Mouse (Mus musculus): ENCODE results near the gene Slc17a6.
"Not testable (repeated sequence)": the region's sequence is repeated elsewhere in the genome, so short reads cannot be mapped to it uniquely, and the experiment has no call there.

Gene Slc17a6

DNA sequence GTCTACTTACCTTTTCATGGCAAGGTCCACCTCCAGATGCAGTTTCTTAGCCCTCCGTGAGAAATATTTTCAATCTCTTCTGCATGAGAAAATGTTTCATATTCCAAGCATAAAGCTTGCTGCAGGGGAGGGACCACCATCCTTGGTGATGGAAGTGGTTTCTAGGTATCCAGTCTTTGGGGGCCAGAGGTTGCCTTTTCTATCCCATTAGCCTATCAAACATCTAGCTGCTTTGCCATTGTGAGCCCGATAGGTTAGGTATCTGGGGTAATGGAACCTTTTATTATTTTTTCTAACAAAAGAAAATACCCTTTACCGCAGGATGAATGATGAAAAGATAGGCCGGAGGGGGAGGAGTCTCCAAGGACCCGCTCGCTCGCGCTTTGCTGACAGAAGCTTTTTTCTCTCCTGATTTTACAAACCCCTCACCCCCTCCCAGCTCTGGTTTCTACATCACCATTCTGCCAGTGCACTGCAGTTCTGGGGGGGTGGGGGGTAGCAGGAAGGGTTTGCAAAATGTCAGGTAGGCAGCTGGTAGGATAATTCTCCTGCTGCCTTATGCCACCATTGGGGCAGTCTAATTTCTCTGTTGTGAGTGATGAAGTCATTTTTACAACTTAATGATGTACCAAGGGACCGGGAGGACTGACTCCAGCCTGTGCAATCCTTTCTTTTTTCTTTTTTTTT lies 10.9 kb downstream of the Slc17a6 start:
- in situ Hi-C loops (cut with MboI; ENCODE audit: low pct_unique_long_range_greater_than_20kb in 1 of 2, low sequenced_read_pairs in 2 of 2, unreplicated experiment in 1 of 2) = loop anchor here in 1 of 2 experiments (25.0 kb wide), 1 partner anchor 330 kb away; no protein-coding TSS in a partner anchor

DNA sequence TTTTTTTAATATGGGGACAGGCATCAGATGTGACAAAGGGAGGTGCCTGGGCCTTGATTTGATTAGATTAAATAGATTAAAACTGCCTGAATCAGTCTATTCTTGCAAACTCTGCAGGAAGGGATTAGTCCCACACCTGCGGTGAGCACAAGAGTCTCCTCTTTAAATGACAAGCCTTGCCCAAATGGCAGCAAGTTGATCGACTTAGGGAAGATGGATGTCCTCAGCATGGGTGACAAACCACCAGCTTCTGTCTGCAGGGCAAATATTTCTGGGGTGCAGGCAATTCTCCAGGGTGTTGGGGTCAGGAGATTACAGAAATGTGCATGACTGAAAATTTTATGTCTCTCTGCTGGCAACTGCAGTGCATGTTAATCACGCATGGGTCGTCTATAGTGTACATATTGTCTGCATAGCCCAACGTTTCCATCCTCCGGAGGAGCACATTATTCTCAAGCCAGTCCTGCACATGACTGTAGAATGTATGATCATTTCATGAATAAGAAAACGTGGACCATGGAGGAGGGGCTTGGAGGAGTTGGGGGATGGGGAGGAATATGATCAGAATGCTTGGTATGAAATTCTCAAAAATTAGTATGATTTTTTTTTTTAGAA lies 11.5 kb downstream of the Slc17a6 start:
- in situ Hi-C loops (cut with MboI; ENCODE audit: low pct_unique_long_range_greater_than_20kb in 1 of 2, low sequenced_read_pairs in 2 of 2, unreplicated experiment in 1 of 2) = loop anchor here in 1 of 2 experiments (25.0 kb wide), 1 partner anchor 329 kb away; no protein-coding TSS in a partner anchor

- in situ Hi-C loops (cut with MboI; ENCODE audit: low pct_unique_long_range_greater_than_20kb in 1 of 2, low sequenced_read_pairs in 2 of 2, unreplicated experiment in 1 of 2) = no loop called here
Observed at GRCm38 (mm10) chr7:51657152-51657551, 35.3 kb downstream of the Slc17a6 start.

DNA sequence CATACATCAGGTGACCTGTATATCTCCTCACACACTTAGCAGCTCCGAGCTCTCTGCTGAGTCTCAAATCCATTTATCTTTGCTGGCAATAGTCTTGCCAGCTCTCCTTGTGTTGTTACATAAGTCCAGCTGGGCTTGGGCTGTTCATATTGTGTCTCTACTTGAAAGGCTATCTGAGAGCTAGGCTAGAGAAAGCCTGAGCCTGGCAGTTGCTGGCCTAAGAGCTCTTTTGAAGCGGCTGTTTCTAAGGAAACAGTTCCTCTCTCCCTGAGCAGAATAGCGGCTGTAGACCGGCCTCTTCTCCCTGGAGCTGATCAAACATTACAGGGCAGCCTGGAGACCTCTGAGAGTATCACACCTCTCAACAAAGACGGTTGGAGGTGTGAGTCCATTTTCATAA lies 40.6 kb downstream of the Slc17a6 start:
- in situ Hi-C loops (cut with MboI; ENCODE audit: low pct_unique_long_range_greater_than_20kb in 1 of 2, low sequenced_read_pairs in 2 of 2, unreplicated experiment in 1 of 2) = no loop called here

GRCm38 (mm10) chr7:51693539-51694217 lies 71.9 kb downstream of the Slc17a6 start:
- in situ Hi-C loops (cut with MboI; ENCODE audit: low pct_unique_long_range_greater_than_20kb in 1 of 2, low sequenced_read_pairs in 2 of 2, unreplicated experiment in 1 of 2) = no loop called here

DNA sequence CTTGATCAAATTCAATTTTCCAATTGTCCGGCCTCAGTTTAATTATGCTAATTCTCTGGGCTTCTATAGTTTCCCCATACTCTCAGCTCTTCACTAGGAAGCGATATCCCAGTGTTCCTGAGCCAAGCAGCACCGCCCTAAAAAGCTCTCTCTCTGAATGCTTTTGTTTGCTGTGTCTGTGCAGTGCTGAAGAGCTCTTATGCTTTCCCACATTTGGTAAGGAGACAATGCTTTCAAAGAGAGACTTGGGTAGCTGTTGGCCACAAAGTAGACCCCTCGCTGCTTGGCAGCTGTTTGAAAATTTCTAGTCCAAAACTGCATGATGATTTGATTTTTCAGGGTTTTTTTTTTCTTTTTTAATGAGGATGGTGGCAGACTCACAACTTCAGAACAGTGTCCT lies 72.6 kb downstream of the Slc17a6 start:
- in situ Hi-C loops (cut with MboI; ENCODE audit: low pct_unique_long_range_greater_than_20kb in 1 of 2, low sequenced_read_pairs in 2 of 2, unreplicated experiment in 1 of 2) = no loop called here

DNA sequence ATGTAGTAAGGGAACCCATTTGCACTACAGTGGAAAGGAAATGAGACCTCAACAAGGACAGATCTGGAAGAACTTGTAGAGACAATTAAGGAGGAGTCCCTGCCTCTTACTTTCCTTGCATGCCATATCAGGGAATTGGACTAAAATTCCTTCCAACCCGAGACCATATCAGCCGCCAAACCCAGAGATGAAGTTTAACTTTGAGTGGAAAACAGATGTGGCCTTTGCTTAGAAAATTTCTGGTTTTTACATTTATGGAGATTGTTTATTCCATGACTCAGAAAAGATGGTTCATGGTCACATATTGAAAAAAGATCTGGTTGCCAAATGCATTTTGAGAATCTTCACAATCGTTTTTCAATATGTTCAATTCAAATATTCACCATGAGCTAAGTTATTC lies 87.7 kb downstream of the Slc17a6 start:
- in situ Hi-C loops (cut with MboI; ENCODE audit: low pct_unique_long_range_greater_than_20kb in 1 of 2, low sequenced_read_pairs in 2 of 2, unreplicated experiment in 1 of 2) = no loop called here

DNA sequence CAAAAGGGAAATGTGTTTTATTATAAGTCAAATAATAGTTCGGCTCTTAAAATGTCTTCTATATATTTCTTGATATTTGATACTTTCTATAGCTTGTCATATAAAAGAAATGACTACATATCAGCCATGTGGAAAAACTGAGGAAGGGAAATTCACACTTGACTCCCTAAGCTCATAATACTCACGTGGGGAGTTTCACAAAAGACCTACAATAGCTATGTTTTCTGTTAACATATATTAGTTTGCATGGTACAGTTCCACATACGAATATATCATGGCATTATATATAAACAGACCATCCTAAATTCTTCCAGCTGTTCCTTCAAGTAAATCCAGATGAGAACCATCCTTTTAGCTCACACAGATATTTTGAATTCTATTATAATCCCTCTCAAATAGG lies 88.5 kb downstream of the Slc17a6 start:
- in situ Hi-C loops (cut with MboI; ENCODE audit: low pct_unique_long_range_greater_than_20kb in 1 of 2, low sequenced_read_pairs in 2 of 2, unreplicated experiment in 1 of 2) = not testable (repeated sequence)

DNA sequence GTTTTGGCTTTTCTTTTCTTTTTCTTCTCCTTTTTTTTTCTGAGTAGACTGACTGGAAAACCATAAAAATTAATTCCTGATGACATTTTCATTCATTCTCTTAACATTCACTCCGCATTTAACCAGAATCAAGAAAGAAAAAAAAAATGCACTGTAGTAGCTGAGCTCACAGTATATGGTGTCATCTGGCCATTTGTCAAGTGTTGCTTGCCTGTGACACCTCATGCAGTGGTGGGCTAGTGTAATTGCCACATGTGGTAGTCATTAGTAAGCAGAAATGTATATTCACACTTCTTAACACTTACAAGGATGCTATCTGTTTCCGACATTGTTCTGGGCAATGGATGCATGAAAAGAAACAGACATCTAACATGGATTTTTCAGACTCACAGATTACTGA lies 94.0 kb downstream of the Slc17a6 start:
- in situ Hi-C loops (cut with MboI; ENCODE audit: low pct_unique_long_range_greater_than_20kb in 1 of 2, low sequenced_read_pairs in 2 of 2, unreplicated experiment in 1 of 2) = no loop called here
